Mouse (Mus musculus) neutrophil, adult 5-6 weeks (primary cell): ENCODE measurements around the gene Cbl. TPM values are rescaled to one million over a fixed set of nuclear protein-coding genes. Genes with fewer than 3 reads are reported as not detected.
A peak's percentile ranks its signal among the peaks of the same experiment; 100 is the strongest.

Source experiments
- ATAC-seq: fragments of 151-379, 151-347 bp; 2 replicates; pipeline ENCODE4 v1.8.0; 2017; ENCODE audit warnings: mild to moderate bottlenecking, moderate TSS enrichment; ENCODE audit not compliant: insufficient number of reproducible peaks, poor library complexity, low FRiP score, severe bottlenecking; ENCODE audit errors: extremely low read depth
- total RNA-seq: library from RNA; stranded (forward); fragments of 200-1000 nt; gene quantifications from 2 replicates; pipeline ENCODE4 v1.2.3, GENCODE M21; 2017

Gene Cbl
- 89.2 and 92.0 TPM in 2 replicates for total RNA-seq

DNA sequence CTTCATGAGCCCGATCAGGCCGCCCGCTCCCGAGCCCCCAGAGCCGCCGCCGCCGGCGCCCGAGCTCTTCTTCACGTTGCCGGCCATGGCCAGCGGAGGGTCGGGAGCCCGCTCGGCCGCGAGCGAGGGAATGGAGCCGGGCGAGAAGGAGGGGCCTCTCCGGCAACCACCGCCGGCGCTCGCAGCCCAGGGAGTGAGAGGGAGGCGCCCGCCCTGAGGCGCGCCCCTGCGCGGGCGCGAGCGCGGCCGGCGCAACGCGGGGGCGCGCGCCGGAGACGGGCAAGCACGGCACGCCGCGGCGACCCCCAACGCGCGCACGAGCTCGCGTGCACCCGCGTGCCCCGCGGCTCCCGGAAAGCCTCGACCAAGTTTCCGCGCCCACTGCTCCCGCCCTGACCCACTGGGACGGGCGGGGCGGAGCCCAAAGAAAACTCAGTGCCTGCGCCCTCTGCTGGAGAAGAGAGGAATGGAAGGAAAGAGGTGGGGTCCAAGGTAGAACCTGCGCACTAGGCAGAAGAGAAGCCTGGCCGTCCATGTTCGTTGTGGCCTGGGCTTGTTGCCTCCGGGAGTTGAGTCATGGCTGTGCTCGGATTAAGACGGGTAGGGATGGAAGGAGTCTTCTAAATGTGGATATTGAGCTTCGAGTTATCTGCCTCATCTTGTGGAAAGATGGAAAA is at the start of gene Cbl:
Cbl (minus strand) TSS at position 248 of the 677 bp plus-strand sequence.
- peak; percentile 92 for ATAC-seq

DNA sequence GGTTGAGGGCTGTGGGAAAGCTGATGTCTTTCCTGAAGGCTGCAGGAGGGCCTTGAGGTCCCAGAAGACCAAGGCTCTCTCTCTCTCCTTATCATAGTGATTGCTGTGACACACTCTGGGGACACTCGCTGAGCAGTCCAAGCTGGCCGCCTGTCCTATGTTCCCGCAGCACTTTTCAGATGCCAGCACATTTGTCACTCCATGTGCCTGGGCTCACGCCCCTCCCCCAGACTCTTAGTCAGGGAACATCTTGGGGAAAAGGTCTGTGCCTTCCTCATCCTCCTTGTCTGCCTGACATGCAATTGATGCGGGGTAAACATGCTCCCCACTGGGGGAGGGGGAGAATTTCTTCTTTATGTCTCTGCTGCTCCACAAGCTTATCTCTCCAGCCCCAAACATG is 49.3 kb upstream of the Cbl start:
- no peak for ATAC-seq

DNA sequence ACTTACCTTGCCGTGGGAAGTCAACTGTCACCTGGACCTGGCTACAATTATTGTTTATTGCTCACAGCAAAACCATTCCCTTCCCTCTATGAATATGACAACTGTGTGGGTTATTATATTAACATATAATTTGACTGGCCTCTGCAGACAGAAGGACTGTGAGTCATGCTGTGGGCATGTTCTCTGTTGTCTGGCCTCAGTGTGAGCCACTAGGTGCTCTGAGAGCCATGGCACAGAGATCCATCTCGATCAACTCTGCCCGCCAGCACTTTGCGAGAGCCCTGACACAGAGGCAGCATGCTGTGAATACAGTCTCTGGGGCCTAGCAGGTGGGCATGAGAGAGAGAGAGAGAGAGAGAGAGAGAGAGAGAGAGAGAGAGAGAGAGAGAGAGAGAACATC is 36.1 kb upstream of the Cbl start:
- ATAC-seq = no peak

DNA sequence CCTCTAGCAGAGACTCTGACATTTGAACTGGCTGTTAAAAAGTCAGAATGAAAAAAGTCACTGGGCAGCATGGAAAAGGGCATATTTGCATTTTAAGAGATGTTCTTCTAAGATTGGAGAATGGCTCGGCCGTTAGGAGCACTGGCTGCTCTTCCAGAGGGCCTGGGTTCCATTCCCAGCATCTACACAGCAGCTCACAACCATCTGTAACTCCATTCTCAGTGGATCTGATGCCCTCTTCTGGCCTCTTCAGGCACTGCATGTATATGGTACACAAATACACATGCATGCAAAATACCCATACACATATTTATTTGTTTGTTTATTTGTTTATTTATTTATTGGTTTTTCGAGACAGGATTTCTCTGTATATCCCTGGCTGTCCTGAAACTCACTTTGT is 35.2 kb upstream of the Cbl start:
- no peak for ATAC-seq

DNA sequence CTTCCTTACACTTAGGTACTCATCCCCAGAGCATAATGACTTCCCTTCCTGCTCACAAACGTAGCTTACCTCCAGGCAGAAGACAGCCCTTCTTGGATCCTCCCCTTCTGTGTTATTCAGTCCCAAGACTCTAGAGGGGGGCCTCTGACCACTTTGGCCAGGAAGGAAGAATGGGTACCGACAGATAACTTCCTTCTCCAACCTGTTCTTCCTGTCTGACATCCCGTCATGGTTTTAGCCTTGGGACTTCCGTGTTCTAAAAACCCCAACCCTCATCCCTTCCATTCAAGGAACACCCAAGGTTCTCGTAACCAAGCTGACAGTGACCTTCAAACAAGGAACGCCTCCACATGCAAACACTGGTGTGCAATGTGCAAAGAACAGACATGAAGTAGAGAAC is 34.6 kb upstream of the Cbl start, which contains the start of gene Nlrx1:
Nlrx1 (minus strand) TSS at position 168 of the 400 bp plus-strand sequence.
- peak; percentile 25; the same call in 1 of the 2 replicates for ATAC-seq

DNA sequence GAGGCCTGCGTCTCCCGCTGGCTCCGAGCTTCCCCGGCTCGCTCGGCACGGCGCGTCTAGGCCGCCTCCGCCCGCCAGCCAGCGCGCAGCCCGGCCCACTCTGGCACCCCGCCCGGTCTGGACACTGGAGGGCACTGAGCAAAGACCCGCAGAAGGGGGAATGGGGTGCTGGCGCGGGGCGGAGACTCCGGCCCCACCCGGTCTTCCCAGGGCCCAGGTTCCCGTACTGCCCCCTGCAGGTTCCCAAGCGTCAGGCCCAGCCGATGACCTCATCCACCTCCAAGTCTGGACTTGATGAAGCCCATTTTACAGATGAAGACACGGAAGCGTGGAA is 34.1 kb upstream of the Cbl start:
- ATAC-seq = peak; percentile 80

DNA sequence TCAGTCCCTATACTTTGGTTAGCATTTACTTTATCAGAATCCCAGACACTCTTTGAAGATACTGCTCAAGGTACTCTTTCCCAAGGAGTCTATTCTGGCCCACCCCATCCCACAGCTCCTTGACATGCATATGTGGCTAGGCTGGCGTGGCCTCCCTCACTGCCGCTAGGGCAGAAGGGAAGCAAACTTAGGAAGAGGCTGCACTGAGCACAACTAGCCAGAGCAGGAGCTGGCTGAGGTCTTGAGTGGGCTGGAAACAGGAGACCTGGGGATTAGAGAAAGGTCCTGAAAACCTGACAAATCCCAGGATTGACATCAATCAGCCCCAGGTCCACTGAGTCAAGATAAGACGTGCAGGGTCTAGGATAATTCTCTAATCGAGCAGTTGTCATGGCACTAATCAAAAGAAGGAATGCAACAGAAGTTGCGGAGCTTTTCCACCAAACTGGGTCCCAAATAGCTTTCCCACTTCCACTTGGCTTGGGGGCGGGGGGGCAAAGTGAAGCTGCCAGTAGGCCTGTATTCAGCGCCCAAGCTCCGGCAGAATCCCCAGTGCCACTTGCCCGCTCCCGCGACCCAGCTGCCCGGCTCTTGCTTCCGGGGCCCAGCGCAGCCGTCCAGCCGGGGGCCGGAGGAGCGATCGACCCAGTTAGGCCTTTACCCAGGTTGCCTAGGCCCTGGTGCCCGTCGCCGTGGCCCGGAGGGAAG is 33.6 kb upstream of the Cbl start:
- 0 out of 2 replicates have a peak, but pooled peaks have one; percentile 4 for ATAC-seq

DNA sequence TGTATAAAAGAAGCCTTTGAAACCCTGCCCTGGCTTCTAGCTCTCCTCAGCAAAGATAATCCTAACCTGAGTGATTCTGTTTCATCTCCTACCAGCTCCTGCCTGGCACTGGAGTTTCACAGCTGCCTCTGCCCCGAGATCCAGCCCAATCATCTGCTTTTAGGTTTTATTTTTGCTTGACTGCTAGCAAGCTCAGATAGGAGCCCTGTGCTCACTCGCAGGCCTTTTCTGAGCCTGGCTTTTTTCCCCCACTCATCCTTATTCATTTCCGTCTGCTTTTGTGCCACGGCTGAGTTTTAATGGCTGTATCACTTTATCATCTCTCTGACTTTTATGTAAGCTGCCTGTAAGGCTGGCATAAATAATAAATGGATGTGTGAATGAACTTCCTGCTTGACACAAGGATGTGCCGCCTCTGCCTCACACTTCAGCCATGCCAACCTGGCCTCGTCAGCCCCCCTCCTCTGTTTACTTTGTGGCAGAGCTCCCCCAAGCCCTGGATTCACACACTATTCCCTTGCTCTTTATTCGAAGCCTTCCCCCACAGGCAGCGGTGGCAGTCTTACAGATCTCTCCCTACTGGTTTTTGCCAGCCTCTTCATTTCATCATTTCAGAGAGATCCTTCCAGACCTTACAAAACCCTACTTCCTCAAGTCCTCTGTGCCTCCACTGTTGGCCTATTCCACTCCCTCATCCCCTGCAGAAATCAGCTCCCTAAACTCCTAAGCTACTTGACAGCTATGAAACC is 32.8 kb upstream of the Cbl start:
- no peak for ATAC-seq

DNA sequence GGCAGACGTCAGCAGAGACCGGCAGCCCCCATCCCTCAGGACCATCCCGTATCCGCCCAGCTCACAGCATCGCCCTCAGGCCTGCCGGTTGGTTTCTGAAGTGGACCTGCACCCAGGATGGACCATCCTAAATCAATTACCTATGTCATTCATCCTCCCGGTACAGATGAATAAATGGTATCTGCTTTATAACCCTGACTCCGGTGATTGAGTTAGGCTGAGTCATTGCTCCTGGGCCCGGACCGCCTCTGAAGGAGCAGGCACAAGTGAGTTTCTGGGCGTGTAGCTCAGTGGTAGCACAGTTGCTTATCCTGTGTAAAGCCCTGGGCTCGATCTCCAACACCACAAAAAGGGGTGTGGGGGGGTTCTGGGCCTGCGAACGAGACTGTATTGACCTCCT is 27.5 kb upstream of the Cbl start:
- no peak for ATAC-seq

DNA sequence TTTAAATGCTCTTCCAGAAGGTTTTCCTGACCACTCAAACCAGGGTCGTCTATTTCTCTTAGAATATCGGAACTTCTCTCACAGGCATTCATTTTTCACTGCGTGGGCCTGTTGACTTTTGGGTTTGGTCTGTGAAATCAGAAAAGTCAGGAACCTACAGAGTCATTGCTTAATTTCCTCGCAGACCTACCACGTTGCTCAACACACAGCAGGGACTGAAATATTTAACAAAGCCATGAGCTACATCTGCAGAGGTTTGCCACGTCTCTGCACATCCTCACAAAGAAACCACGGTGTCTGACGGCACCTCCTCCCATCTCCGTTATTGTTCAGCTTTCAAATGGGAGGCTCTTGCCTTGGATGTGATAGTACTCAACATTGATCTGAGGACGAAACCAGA is 25.2 kb upstream of the Cbl start:
- no peak for ATAC-seq

DNA sequence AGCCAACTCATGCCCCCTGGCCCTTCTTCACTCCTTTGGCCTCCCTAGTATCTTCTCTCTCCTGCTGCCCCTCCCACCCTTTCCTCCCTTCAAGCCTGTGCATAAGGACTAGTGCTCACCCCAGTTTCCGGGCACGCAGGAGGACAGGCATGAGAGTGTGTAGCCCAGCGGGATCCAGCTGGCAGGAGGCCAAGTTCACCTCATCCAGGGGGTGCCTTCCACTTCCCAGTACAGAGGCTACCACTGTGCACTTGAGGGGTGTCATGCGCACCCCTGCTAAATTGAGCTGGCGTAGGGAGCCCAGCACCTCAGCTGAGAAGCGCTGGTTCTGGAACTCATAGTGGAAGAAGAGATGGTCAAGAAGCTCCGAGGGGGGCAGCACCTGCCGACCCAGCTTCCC is 22.4 kb upstream of the Cbl start:
- ATAC-seq = no peak

DNA sequence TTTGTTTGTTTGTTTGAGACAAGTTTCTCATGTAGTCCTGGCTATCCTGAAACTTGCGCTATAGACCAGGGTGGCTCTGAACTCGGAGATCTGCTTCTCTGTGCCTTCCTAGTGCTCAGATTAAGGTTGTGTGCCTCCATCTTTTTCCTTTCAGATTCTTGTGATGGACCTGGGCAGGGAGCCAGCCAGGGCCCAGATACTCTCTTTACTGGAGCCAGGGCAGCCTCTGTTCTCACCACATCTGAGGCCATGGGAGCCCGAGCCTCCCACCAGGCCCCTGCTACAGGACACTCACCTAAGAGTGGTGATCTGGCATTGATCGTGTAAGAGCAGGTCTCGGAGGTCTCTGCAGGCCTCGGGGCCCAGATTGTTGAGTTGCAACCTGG is 21.3 kb upstream of the Cbl start:
- no peak for ATAC-seq

DNA sequence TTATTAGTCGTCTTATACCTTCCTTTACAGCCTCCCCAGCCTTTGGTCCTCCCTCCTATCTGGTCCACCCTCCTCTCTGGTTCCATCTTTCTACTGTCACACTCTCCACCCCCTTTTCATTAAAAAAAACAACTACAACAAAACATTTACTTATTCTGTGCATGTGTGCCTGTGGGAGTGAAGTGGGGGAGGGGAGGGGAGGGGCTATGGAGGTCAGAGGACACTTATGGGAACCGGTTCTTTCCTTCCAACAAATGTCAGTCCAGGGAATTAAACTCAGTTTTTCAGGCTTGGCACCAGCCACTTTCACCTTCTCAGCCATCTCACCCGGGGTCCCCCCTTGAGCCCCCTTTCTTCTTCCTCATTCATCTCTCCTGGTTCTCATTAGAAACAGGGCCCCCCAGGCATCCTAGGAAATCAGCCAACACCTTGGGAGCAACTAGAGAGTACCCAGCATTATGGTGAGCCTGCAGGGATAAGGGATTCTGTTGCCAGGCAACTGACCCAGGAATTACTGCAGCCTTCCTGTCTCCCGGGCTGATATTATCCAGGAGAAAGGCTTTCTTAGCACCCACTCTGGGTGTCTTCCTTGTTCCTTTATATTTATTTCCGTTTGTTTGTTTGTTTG is 20.8 kb upstream of the Cbl start:
- ATAC-seq = no peak

DNA sequence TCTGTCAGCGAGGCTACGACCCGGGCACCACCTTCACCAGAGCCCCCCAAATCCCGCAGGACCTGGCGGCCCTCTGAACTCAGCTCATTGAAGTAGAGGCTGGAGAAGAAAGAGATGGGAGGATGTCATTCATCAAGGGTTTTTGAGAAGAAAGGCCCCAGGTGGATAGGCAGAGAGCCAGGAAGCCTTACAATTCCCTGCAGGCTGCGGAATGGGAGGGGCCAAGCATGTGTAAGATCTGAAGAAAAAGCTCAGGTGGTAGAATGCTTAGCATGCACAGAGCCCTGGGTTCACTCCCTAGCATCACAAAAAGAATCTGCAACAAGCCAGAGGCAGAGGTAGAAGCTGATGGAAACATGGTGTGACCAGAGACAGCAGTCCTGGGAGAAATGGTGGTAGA is 19.6 kb upstream of the Cbl start:
- ATAC-seq = no peak

DNA sequence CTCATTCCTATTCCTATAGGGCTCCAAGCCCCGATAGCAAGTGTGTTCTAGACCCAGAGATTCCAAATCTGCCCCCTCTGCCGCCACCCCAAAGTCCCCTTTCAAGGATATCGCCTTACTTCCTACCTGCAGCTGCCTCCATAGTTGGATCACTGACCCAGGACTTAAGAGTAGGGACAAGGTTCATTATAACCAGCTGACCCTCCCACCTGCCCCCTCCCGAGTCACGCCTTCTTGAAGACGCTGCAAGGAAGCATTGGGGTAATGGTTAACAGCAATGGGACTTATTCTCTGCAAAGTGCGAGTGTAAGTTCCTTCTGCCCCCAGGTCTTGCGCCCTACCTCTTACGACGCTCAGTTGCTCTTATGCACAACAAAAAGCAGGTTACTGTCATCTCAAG is 17.5 kb upstream of the Cbl start, which contains the start of gene Pdzd3:
Pdzd3 (minus strand) TSS at position 158 of the 400 bp plus-strand sequence.
- ATAC-seq = no peak

DNA sequence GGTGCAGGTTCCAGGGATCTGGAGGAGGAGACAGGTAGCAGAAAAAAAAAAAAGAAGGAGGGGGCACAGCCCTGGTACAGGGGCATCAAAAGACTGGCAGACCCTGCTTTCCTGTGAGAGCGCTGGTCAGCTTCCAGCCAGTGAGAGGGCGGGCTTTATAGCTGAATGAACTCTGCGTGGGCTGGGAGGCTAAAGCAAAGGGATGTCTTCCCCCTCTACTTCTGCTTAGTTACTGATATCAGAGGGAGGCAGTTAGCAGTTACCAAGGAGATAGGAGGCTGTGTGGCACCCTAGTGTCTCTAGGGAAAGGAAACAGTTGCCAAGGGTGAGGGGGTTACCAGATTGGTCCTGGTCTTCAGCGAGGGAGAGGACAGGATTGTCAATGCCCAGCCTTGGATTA is 16.6 kb upstream of the Cbl start:
- no peak for ATAC-seq

DNA sequence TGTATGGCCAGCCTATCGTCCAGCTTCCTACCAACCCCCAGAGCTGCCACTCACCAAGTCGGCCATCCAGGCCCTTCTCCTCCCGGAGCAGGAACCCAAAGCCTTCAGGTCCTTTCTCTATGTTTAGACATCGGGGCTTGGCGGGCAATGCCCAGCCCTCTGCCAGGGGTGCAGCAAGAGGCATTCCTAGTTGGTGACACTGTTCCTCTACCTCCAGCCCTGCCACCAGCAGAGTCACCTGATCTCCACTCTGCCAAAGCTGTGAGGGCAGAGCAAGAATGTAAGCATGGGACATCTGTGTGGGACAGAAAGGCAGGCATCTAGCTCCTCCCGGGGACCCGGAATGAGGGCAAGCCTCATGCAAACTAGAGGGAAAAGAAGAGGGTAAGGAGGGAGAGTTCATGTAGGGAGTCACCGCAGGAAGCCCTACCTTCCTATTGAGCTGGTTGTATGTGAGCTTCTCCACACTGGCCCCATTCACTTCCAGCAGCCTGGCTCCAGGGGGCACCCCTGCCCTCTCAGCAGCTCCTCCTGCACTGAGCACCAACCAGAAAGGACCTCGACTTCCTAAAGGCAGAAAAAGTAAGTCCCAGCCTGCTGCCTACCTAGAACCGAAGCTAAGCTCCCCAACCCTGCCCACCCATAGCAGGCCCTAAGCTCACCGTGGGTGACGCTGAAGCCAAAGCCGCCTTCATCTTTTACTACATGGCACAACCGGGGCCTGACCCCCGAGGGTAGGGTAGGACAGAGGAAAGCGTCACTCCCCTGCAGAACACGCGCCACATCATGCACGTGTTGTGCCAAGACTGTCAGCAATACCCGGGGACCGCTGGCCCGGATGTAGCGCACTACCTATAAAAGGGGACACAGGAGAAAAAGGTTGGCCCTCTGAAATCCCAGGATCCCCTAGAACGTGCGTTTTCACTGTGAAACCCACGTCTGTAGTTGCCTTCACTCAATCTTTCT is 15.6 kb upstream of the Cbl start:
- ATAC-seq = peak; percentile 67; the same call in 1 of the 2 replicates

DNA sequence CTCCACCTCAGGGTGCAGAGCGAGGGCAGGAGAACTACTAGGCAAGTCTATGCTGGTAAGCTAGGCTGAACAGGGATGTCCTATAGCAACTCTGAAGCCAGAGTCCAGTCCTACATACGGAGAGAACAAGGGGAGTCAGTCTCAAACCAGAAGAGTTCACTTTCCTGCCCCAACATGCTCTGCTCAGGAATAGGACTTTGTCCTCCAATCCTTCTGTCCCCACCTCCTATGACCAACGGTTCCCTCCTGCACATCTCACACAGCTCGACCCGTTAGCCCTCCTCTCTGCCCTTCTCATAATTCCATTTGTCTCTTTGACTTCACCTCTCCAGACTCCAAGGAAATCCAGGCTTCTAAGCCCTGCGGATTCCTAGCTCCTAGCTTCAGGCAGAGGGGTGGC is 14.1 kb upstream of the Cbl start:
- no peak for ATAC-seq
